Mouse (Mus musculus): ENCODE results near the gene Sf3b4.

GRCm38 (mm10) chr3:96163040-96163439 lies 9.1 kb upstream of the Sf3b4 start:
- TF ChIP-seq POLR2A (IDR thresholded peaks at IDR 0.05; ENCODE audit: low read depth, low read length) (no peak), CTCF (conservative IDR thresholded peaks at IDR 0.05; ENCODE audit: insufficient read depth, insufficient read length, low read depth, low read length) (no peak)

Data from kidney, adult 2 months (tissue).